Mouse (Mus musculus) megakaryocyte progenitor cell, adult 5-6 weeks (primary cell): Measurements from ENCODE around the gene Tenm2. TPM values are rescaled to one million over a fixed set of nuclear protein-coding genes. Genes with fewer than 3 reads are reported as not detected.

Source experiments
- ATAC-seq: replicated peaks from 2 replicates; pipeline ENCODE4 v1.8.0; 2016; ENCODE audit warnings: mild to moderate bottlenecking, moderate TSS enrichment, inconsistent platforms; ENCODE audit not compliant: poor library complexity
- total RNA-seq, 2 experiments: library from RNA; stranded (forward) in 1 of 2; stranded (reverse) in 1 of 2; fragments of 157-497, 149-512 nt in 1 of 2; fragments of 200-1000 nt in 1 of 2; gene quantifications; 2 replicates each; pipeline versions ENCODE4 v1.2.3 to v1.2.4; 2015 to 2017

Gene Tenm2
- total RNA-seq, 2 experiments from 2014 or later, result not detected

DNA sequence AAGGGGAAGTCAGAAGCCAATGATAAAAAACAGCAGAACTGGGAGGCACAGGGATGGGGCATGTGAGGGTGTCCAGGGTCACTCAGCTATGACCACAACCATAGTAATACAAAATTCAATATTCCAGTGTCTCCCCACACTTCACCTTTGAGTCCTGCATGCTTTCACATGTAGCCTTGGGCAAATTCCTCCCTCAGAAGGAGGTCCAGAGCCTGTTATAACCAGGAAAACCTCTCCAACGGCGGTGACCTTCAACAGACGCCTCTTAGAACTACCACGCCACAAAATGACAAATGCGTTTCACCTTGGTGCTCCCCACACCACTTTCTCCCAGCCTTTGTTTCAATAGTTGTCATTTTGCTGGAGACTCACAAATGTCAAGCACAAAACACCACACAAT is 851.1 kb downstream of the Tenm2 start:
- ATAC-seq, result no peak

- ATAC-seq, result no peak
Measured at GRCm38 (mm10) chr11:36371814-36372213, 864.0 kb downstream of the Tenm2 start.

DNA sequence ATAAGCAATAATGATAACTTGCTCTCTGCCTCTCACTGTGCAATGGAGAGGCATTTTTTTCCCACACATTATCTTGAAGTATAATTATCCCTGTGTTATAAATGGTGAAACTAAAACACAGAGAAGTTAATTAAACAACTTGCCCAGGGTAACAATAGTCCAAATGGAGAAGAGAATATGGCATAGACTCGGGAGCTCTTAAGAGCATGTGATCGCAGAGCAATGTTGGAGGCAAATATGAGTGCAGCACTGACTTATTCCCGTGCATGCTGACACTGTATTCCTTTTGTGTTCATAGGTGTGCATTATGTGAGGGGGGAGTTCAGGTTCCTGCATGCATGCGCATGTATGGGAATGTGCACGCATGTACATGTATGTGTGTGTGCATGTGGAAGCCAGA is 870.7 kb downstream of the Tenm2 start:
- ATAC-seq, result no peak

DNA sequence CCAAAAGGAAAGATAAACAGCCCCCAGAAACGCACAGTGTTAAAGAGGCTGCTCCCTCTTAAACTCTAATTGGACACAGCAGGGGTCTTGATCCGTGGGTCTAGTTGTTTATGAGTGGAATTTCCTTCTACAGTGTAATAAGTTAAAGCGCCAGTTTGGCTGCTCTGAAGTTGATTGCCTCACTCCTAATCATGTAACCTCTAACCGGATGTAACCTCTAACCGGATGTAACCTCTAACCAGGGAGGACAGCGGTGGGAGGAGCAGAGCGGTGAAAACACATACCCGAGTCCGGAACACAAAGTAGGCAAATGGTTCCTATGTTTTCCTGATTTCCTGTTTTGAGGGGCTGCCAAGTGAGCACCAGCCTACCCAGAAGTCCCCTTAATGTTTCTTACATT is 871.3 kb downstream of the Tenm2 start:
- ATAC-seq, result no peak

DNA sequence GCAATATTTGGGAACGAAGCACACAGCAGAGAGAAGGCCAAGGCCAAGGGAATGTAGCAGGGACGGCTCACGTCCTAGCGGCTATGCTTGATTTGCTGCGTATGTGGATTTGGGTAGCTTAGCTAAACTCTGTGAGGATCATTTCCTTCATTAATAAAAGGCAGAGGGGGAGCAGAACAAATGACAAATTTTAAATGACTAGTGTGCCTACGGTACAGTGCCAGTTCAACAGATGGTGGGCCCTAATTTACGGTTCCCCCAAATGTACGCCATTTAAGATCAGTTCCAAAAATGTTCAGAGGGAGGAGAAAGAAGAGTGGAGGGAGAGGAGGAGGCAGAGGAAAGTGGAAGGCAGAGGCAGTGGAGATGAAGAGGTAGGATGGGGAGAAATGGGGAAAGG is 873.2 kb downstream of the Tenm2 start:
- ATAC-seq, result no peak

GRCm38 (mm10) chr11:36353252-36353651 is 882.5 kb downstream of the Tenm2 start:
- ATAC-seq, result no peak

GRCm38 (mm10) chr11:36351752-36352151 is 884.0 kb downstream of the Tenm2 start:
- no peak for ATAC-seq

GRCm38 (mm10) chr11:36351341-36351740 is 884.4 kb downstream of the Tenm2 start:
- ATAC-seq, result no peak

- no peak for ATAC-seq
Measured at GRCm38 (mm10) chr11:36350264-36350663, 885.5 kb downstream of the Tenm2 start.

DNA sequence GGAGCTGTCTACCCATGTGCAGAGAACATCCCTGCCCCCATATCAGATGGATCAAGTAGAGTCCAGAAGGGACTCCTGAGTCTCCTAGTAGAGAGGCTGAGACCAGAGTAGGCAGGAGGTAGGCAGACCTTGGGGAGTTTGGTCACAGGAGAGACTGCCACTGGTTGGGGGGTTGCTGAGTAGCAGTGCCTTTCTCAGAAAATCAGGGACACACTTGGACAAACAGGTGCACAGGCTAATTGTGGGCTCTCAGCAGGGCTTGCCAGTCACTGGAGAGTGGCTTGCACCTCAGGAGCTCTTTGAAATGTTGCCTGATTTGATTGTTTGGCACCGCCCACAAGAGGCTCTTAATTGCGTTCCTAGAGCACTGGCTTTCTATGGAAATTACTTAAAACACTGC is 885.9 kb downstream of the Tenm2 start:
- no peak for ATAC-seq

DNA sequence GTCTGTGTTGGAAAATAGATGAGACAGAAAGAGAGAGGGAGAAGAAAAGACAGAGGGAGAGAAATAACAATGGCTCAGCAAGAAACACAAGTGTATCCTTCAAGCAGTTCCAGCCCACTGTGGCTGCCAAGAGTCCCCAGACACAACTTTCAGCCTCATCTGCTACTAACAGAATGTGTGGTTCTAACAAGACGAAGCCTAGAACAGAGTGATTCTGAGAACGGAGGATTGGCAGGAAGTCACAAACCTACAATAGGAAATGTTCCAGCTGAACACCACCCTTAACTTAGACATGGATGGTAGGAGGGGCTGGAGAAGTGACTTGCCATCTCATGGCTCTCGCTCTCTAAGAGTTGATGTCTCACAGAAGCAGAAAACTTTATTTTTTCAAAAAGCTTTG is 894.0 kb downstream of the Tenm2 start:
- no peak for ATAC-seq

GRCm38 (mm10) chr11:36338424-36338823 is 897.3 kb downstream of the Tenm2 start:
- ATAC-seq, result no peak

DNA sequence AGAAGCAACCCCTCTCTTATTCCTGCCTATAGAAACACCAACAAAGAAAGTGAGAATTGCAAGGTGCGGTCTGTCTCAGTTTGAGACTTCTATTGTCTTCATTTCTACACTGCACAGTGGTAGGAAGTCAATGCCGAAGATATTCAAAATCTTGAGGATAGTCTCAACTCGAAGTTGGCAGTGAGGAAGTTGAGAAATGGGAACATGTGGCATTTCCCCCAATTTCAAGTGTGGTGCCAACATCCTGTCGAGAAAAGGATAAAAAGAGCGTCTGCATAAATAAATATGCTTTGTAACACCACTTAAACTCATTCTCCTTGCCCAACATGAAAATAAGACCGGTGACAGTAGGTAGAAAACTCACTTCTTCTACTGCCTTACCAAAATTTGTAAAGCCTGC is 898.7 kb downstream of the Tenm2 start:
- ATAC-seq, result no peak

GRCm38 (mm10) chr11:36335147-36335546 is 900.6 kb downstream of the Tenm2 start:
- ATAC-seq, result no peak

DNA sequence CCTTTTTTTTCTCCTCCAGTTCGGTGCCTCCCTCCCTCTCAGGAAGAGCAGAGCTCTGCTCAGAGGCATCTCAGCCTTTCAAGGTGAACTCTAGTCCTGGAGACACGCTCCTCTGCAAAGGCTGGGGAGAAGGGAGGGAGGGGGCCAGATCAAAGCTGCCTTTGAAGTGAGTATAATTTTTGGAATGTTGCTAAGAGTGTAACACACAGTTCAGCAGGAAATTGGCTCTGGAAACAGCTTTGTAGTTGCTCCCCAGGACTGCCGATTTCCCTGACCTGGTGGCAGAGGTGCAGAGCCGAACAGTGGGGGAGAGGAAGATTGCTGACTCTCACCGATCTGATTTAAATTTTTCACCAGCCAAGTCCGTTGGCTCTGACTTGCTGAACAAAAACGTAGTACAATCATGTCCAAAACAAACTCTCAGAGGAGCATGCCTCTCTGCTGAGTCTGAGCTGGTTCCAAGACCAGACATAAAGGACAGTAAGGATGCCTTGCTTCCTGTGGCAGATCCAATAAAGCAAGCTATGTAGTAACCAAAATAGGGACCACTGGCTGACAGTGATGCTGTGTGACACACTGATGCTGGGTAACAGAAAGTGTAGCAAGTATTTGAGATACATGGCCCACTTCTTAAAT is 901.5 kb downstream of the Tenm2 start:
- ATAC-seq, result no peak

DNA sequence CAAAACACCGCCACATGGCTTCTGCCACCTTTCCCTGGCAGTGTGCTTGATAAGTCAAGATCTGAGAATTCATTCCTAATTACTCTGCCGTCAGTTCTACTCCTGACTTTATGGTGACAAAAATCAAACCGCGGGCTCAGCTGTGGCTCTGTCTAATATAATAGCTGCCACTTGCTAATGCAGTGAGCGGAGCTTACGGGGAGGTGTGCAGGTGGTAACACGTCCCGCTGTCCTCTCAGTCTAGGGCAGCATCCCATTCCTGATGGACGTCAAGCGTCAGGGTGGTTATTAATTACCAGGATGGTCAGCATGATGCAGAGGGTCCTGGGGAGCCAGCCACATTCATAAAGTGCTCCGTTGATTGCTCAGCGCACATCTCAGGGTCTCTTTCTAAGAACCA is 903.5 kb downstream of the Tenm2 start:
- ATAC-seq, result no peak

DNA sequence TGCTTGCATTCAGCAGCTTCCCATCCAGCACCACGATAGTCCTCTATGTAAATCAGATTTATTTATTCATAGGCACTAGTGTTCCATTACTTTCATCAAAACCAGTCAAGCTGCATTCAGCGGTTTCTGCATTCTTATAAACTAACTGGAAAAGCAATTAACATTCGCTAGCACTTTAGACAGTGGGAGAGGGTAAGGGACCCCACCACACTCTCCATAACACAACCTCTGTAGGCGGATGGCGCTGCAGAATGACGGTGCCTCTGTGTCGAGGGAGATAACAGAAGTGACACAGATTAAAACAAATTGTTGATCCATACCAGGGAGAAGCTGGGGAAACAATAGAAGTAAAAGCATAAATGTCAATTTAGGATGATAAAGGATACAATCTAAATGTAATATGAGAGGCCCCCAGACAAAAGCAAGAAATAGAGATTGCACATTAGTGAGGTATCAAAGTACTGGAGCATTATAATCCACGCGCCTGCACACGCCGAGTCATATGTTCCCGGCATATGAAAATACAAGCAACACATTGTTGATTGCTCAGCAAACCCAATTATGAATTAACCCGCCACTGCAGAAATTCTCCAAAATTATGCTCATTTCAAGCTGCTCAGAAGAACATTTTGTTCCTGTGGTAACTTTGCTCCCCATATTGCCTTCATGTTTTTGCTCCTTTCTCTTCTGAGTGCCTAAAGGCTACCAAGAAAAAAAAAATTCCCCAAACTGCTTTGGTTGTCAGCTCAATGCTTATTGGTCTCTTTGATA is 904.2 kb downstream of the Tenm2 start:
- no peak for ATAC-seq

DNA sequence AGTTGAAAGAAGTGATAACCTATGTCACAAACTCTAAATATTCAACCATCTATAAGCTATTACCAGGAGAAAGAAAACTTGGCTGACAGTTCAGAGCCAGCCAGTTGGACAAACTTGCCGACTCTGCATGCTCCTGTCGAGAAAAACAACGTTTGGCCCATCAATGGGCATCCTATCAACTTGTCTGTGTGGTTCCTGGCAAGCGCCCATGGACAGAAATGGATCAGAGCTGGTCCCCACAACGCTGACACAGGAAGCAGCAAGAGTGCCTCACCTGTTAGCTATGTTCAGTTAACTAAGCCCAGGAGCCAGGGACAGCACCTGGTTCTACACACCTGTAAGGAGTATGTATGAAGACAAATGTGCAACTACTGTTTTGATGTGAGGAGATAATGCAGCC is 908.5 kb downstream of the Tenm2 start:
- ATAC-seq, result no peak

DNA sequence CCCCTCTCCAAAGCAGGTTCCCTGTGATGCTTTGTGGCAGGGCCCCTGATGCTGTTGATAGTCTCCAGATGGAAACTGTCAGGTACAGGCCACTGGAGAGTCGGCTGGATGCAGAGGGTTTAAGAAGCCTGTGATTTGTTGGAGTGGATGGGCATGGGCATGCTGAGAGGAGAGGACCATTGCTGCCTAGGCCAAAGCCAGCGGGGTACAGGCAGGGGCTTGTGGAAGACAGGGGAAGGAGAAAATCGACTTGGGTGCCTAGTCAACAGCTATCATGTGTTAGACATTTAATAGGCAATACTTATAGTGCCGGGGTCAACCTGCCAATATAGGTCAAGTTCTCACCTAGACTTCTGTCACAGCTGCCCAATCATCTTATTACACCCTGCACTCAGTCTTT is 926.4 kb downstream of the Tenm2 start:
- no peak for ATAC-seq

DNA sequence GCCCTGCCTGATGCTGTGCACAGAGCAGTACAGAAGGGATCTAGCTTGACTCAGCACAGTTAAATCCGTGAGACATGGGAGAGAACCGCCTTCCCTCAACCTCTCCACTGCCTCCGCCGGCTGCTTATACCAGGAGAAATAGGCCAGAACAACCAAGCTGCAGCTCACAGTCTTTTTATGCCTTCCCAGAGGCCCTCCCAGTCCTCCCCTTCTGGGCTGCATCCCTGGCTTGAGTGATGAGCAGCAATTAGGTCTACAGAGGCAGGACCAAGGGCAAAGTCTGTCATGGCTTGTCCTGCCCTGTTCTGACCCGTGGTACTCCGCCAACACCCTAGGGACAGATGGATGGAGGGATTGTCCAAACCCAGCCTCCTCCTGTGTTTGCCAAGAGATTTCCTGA is 928.5 kb downstream of the Tenm2 start:
- no peak for ATAC-seq

- ATAC-seq, result no peak
Measured at GRCm38 (mm10) chr11:36305348-36305950, 930.3 kb downstream of the Tenm2 start.

DNA sequence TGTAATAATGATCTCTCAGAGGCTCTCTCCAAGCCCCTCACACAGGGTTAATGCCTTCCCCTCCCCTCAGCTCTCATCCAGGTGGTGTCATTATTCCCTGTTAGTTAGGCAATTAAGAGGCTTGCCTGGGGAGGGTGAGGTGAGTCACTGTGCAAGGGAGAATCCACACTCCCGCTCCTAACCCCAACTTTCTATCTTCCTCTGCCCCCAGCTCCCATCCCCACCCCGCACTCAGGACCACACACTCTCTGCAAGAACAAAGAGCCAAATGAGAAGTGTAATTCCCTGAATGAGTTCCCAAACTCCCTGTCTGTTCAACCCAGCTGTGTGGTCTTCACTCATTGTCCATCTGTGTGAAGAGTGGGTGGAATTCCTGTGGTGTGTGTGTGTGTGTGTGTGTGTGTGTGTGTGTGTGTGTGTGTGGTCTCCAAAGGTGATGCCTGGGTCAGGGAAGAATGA is 932.8 kb downstream of the Tenm2 start:
- no peak for ATAC-seq
